Mouse (Mus musculus): ENCODE data around the gene Magohb.

DNA sequence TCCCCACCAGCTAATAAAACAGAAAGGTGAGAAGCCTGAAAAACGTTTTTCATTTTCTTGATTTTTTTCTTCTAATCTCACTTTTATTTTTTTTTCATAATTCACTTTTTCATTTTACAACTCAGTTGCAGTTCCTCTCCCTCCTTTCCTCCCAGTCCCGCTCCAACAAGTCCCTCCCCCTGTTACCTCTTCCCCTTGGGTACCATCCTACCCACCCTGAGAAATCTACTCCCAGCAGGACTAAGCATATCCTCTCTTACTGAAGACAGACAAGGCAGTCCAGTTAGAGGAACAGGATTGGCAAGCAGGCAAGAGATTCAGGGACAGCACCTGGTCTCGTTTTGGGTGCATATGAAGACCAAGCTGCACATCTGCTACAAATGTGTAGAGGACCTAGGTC, 30.3 kb downstream of the Magohb start:
- no peak for TF ChIP-seq CTCF (IDR thresholded peaks at IDR 0.05; ENCODE audit: borderline replicate concordance, control insufficient read depth, extremely low read depth, insufficient read depth, low read length, poor library complexity)
- no peak for TF ChIP-seq POLR2A (IDR thresholded peaks at IDR 0.05; ENCODE audit: control insufficient read depth, extremely low read depth, insufficient read depth, low read length, poor library complexity)
